Mouse (Mus musculus) inflammation-experienced regulatory T-cells, adult 6 months (primary cell): ENCODE measurements around the gene Zfp622. TPM values are rescaled to one million over a fixed set of nuclear protein-coding genes. Genes with fewer than 3 reads are reported as not detected.

Experiments used
- ATAC-seq: one replicate; pipeline ENCODE4 v1.8.0; 2017
- polyA plus RNA-seq, 3 experiments: library from polyadenylated mRNA; unstranded; fragments of 100-300 nt; shearing (Covaris generic); gene quantifications; one replicate each; pipeline ENCODE4 v1.2.1; 2017

Gene Zfp622
- 10 to 100 TPM in 2 of 3 experiments, 1 to 10 TPM in 1; 9.7 to 16.7 (median 11.3) TPM for polyA plus RNA-seq

- ATAC-seq: peak; percentile 92
Observed at GRCm38 (mm10) chr15:25984067-25984733, at the start of gene Zfp622. Zfp622 (plus strand) TSS chr15:25984366.

- no peak for ATAC-seq
Observed at GRCm38 (mm10) chr15:25934411-25934810, 49.8 kb upstream of the Zfp622 start.

- no peak for ATAC-seq
Observed at GRCm38 (mm10) chr15:25938496-25938895, 45.7 kb upstream of the Zfp622 start.

- ATAC-seq: peak; percentile 38
Observed at GRCm38 (mm10) chr15:25940397-25941377, 43.5 kb upstream of the Zfp622 start.

GRCm38 (mm10) chr15:25941514-25941913, 42.7 kb upstream of the Zfp622 start:
- no peak for ATAC-seq

GRCm38 (mm10) chr15:25942415-25942814, 41.8 kb upstream of the Zfp622 start:
- no peak for ATAC-seq

GRCm38 (mm10) chr15:25943386-25944137, 40.6 kb upstream of the Zfp622 start:
- no peak for ATAC-seq

- ATAC-seq: no peak
Observed at GRCm38 (mm10) chr15:25945224-25945623, 38.9 kb upstream of the Zfp622 start.

GRCm38 (mm10) chr15:25946482-25946881, 37.7 kb upstream of the Zfp622 start:
- ATAC-seq: no peak

GRCm38 (mm10) chr15:25947383-25947782, 36.8 kb upstream of the Zfp622 start:
- ATAC-seq: no peak

- peak; percentile 71 for ATAC-seq
Observed at GRCm38 (mm10) chr15:25948257-25949223, 35.6 kb upstream of the Zfp622 start.

GRCm38 (mm10) chr15:25949696-25950095, 34.5 kb upstream of the Zfp622 start:
- ATAC-seq: no peak

- no peak for ATAC-seq
Observed at GRCm38 (mm10) chr15:25950584-25950983, 33.6 kb upstream of the Zfp622 start.

- ATAC-seq: no peak
Observed at GRCm38 (mm10) chr15:25951037-25951436, 33.1 kb upstream of the Zfp622 start.

GRCm38 (mm10) chr15:25956001-25956400, 28.2 kb upstream of the Zfp622 start:
- no peak for ATAC-seq

- ATAC-seq: no peak
Observed at GRCm38 (mm10) chr15:25956422-25957117, 27.6 kb upstream of the Zfp622 start.

GRCm38 (mm10) chr15:25957651-25958050, 26.5 kb upstream of the Zfp622 start:
- no peak for ATAC-seq

- ATAC-seq: peak; percentile 55
Observed at GRCm38 (mm10) chr15:25959375-25959774, 24.8 kb upstream of the Zfp622 start.

GRCm38 (mm10) chr15:25960231-25960630, 23.9 kb upstream of the Zfp622 start:
- ATAC-seq: no peak

- no peak for ATAC-seq
Observed at GRCm38 (mm10) chr15:25966220-25966774, 17.9 kb upstream of the Zfp622 start.

- ATAC-seq: no peak
Observed at GRCm38 (mm10) chr15:25971596-25971995, 12.6 kb upstream of the Zfp622 start.
